Mouse (Mus musculus) megakaryocyte, embryonic 14.5 days (primary cell): ENCODE measurements at regions not wholly inside any gene's neighbourhood (a gene's known extent, or its start where the extent isn't known, plus 50 kb on each side); places are given as distances from the start of the nearest gene placed in this dataset.

Experiments used
- H3K27me3 ChIP-seq: replicated peaks from 2 replicates; pipeline ENCODE3; 2012; ENCODE audit warnings: inconsistent platforms
- H3K36me3 ChIP-seq: replicated peaks from 2 replicates; pipeline ENCODE3; 2012; ENCODE audit warnings: low read length, inconsistent platforms, mixed read lengths
- H3K4me1 ChIP-seq: 2 replicates; pipeline ENCODE4 v1.6.1; 2012; ENCODE audit warnings: inconsistent platforms
- H3K4me3 ChIP-seq: replicated peaks from 2 replicates; pipeline ENCODE3; 2012; ENCODE audit warnings: moderate library complexity, mild to moderate bottlenecking, inconsistent platforms
- H3K9me3 ChIP-seq: 2 replicates; pipeline ENCODE4 v1.6.1; 2012; ENCODE audit warnings: inconsistent platforms
- FLI1 ChIP-seq: IDR thresholded peaks from 2 replicates; pipeline ENCODE4 v1.6.1; 2012; ENCODE audit warnings: low read length, inconsistent platforms, mixed read lengths
- GATA1 ChIP-seq: IDR thresholded peaks from 3 replicates; pipeline ENCODE4 v1.6.1; 2012; ENCODE audit warnings: mixed read lengths, low read length, inconsistent platforms, borderline replicate concordance

DNA sequence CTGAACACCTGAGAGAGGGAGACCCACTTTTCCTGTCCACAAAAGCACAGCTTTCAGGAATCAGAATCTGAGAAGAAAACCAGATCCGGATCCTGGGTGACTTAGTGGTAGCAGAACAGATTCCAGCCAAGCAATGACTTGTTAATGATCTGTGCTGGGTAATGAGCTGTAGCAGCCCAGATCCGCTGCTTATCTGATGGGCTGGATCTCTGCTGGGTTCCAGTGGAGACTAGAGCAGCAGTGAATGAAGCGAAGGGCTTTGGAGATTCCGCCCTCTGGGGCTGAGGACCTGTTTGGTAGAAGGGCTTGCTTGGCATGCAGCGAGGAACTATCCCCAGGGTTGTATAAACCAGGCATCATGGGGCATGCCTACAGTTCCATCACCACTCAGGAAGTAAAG is 156.3 kb downstream of the Maf start:
- H3K4me3 ChIP-seq = no peak overlapping the region
- H3K36me3 ChIP-seq = no peaks in the 10 kb centered on the region
- peaks cover 6% of the 10 kb centered on the region for H3K27me3 ChIP-seq
- peaks cover 6% of the 10 kb centered on the region; the same call in 1 of the 2 replicates for H3K4me1 ChIP-seq
- TF ChIP-seq GATA1 (no peak), FLI1 (no peak)
- peaks cover 14% of the 10 kb centered on the region for H3K9me3 ChIP-seq

DNA sequence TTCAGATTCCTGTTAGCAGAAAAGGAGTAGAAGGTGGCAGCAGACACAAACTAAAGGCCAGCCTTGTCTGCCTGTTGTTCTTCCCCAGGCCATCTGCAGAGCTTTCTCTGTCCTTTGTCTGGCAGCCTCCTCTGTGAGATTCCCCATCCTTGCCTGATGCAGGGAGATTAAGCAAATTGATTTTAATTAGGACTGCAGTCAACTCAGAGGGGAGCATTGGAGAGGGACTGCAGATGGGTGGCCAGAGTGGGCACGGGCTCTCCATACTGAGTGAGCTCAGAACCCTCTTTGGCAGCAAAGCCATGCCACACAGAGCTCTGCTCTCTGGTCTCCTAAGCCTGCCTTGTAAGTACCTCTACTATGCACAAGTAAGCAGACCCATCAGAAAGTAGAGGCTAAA is 158.5 kb downstream of the Maf start:
- Histone ChIP-seq H3K4me3 (no peak overlapping the region), H3K4me1 (no peaks in the 10 kb centered on the region), H3K27me3 (peaks cover 2% of the 10 kb centered on the region), H3K36me3 (no peaks in the 10 kb centered on the region), H3K9me3 (peaks cover 19% of the 10 kb centered on the region)
- no peak for TF ChIP-seq FLI1
- TF ChIP-seq GATA1 = no peak

DNA sequence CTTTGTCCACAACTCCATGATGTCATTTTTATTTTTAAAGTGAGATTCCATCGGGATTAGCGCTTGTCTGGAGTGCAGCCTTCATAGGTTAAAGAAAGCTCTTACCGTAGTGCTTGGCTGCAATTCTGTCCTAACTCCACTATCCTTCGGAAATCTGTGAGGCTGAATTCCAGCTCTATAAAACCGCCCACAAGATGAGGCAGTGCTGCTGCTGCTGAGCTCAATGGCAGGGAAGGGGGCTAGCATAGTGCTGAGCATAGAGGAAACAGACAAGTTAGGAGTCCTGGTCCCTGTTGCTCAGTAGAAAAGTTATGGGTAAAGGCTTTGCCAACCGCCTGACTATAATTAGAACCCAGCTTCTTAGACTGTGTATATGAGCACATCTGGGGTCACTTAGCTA is 163.5 kb downstream of the Maf start:
- no peaks in the 10 kb centered on the region for H3K36me3 ChIP-seq
- peaks cover 17% of the 10 kb centered on the region for H3K9me3 ChIP-seq
- H3K4me3 ChIP-seq = no peak overlapping the region
- H3K4me1 ChIP-seq = peaks cover 3% of the 10 kb centered on the region; the same call in 1 of the 2 replicates
- H3K27me3 ChIP-seq = peaks cover 3% of the 10 kb centered on the region
- TF ChIP-seq FLI1 (no peak), GATA1 (no peak)

DNA sequence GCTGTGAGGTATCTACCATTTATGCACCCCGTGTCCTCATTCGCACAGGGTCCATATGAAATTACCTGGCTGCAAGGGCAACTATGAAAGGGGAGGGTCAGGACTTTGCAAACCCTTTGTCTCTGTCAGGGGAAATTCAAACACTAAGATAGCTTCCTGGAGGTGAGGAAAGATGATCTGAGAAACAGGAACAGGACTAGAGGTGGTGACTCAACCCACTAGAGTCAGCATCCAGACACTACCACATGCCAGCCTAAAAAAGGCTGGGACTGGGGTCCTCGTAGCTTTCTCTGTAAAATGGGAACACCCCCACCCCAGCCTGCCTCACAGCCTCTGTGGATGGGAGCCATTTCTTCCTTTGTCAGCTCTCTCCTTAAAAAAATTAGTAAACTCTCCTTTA is 164.7 kb downstream of the Maf start:
- Histone ChIP-seq H3K9me3 (peaks cover 17% of the 10 kb centered on the region), H3K36me3 (no peaks in the 10 kb centered on the region), H3K4me1 (peaks cover 3% of the 10 kb centered on the region; the same call in 1 of the 2 replicates), H3K27me3 (peaks cover 4% of the 10 kb centered on the region), H3K4me3 (no peak overlapping the region)
- TF ChIP-seq GATA1 (no peak), FLI1 (no peak)

DNA sequence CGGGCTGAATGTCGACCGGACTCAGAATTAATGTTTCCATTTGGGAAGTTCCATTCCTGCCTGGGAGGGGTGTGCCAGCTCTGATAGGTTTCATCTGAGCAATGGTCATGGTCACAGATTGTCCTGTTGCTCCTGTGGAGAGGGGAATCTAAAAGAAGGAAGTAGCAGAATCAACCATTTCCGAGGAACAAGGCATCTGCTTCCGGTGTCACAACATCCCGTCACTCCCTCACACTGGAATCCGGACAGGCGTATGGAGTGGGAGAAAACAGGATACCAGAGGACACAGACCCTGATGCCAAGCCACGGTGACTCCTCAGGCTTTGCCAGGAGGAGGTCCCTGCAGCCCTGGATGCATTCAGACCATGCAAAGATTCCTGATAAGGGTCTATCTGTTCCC is 168.0 kb downstream of the Maf start:
- Histone ChIP-seq H3K4me3 (no peak overlapping the region), H3K9me3 (0 out of 2 replicates have a peak, but pooled peaks cover 3% of the 10 kb centered on the region), H3K4me1 (peaks cover 3% of the 10 kb centered on the region; the same call in 1 of the 2 replicates), H3K36me3 (no peaks in the 10 kb centered on the region), H3K27me3 (peaks cover 23% of the 10 kb centered on the region)
- TF ChIP-seq GATA1 = no peak
- no peak for TF ChIP-seq FLI1

DNA sequence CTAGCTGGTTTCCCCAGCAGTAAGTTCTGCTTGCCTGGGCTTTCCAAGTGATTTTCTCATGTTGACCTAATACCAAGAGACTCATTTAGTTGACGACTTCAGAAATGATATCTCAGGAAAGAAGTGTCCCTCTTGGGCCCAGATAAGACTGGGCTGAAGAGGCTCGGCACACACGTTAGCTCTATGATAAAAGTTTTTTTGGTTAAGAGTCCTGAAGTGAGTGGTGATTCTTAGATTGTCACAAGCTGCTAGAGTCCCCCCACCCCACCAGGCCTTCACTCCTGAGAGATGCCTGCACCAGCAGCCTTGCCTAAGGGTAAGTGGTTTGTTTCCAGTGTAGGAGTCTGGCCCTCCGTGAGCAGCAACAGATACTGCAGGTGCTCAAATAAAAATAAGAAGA is 169.4 kb downstream of the Maf start:
- Histone ChIP-seq H3K4me1 (peaks cover 3% of the 10 kb centered on the region; the same call in 1 of the 2 replicates), H3K36me3 (no peaks in the 10 kb centered on the region), H3K4me3 (no peak overlapping the region), H3K9me3 (0 out of 2 replicates have a peak, but pooled peaks cover 3% of the 10 kb centered on the region), H3K27me3 (peaks cover 25% of the 10 kb centered on the region)
- no peak for TF ChIP-seq FLI1
- no peak for TF ChIP-seq GATA1

DNA sequence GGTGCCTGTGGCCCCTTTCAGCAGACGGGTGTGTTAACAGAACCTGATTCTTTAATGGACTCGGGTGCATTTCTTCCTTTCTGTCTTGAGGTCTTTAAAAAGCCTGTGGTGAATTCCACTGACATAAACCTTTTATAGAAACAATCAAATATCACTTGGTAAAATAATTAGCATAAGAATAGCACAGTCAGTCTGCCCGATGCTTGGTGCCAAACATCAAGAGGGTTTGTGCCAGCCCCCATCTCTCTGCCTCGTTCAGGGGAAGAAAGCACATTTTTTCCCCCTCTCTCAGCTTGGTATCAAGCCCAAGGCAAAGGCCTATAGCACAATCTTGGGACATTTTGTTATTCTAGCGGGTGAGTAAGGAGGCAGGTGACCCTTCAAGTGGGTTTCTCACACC is 169.8 kb downstream of the Maf start:
- TF ChIP-seq GATA1 = no peak
- no peak for TF ChIP-seq FLI1
- Histone ChIP-seq H3K4me3 (no peak overlapping the region), H3K4me1 (peaks cover 3% of the 10 kb centered on the region; the same call in 1 of the 2 replicates), H3K9me3 (0 out of 2 replicates have a peak, but pooled peaks cover 3% of the 10 kb centered on the region), H3K36me3 (no peaks in the 10 kb centered on the region), H3K27me3 (peaks cover 26% of the 10 kb centered on the region)

DNA sequence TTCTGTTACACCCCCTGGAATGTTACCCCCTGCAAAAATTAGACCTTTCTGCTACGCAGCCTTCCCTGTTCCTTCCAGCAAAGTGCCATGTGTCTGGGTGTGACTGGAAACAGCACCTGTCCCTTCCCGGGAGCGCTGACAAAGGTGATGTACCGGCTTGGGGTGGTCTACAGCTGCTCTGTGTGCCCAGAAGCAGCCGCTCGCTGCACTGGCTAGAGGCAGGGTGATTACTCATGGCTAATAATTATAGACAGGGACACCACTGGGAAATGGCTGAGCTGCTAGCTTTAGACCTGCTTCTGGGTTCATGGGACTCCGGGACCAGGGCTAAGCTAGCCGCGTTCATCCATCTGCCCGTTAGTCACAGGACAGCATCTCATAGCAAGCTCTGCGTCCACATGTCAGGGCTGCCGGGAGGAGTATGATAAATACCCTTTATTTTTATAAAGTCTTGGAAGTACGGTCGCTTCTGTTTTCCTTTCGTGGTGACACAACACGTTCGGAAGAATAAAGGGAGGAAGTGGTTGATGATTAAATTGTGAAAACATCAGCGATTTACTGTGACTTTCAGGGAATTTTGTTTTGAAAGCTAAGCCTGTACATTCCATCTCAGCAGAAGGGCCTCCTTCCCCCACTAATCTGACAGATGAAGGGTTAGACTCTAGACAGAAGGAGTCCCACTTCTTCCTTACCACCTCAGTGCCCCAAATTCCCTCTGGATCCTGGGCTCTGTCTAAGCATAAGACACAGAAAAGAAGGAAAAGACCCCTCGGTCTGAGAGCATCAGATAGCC is 170.8 kb downstream of the Maf start:
- Histone ChIP-seq H3K4me1 (peaks cover 3% of the 10 kb centered on the region; the same call in 1 of the 2 replicates), H3K36me3 (no peaks in the 10 kb centered on the region), H3K27me3 (peaks cover 26% of the 10 kb centered on the region), H3K9me3 (0 out of 2 replicates have a peak, but pooled peaks cover 3% of the 10 kb centered on the region), H3K4me3 (no peak overlapping the region)
- no peak for TF ChIP-seq FLI1
- TF ChIP-seq GATA1 = no peak

DNA sequence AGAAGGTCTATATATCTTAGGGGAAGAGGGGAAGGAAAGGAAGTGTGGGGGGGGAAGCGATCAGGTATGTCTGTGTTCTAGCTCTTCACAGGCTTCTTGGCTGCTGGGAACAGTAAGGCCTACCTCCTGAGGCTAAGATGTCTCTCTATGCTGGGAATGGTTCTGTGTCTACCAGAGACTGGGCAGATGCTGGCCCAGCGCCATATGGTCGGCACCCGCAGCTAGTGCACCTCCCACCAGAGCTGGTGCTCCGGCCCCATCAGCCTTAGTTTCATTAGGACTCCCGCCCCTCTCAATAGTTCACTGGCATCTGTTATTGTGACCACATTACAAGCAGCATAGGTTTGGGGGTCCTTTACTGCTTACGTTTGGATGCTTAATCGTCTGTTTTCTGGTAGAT is 171.6 kb downstream of the Maf start:
- Histone ChIP-seq H3K27me3 (peaks cover 28% of the 10 kb centered on the region), H3K36me3 (no peaks in the 10 kb centered on the region), H3K9me3 (0 out of 2 replicates have a peak, but pooled peaks cover 3% of the 10 kb centered on the region), H3K4me1 (peaks cover 3% of the 10 kb centered on the region; the same call in 1 of the 2 replicates), H3K4me3 (no peak overlapping the region)
- TF ChIP-seq GATA1 (no peak), FLI1 (no peak)

DNA sequence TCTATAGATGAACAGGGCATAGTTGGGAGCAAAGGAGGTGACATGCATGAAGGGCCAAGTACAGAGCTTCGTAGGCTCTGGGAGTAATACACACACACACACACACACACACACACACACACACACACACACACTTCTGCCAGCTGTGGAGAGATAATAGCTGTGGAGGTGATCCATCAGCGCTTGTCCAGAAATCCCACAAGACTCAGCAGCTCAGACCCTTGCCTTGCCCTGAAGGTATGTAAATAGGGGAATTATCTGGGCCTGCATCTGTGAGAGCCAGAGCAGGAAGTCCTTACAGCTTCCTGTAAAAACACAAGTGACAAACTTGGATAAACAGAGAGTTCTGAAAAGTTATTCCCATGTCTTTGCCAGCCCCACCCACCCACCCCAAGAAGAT is 173.6 kb downstream of the Maf start:
- Histone ChIP-seq H3K9me3 (no peaks in the 10 kb centered on the region), H3K4me3 (no peak overlapping the region), H3K36me3 (no peaks in the 10 kb centered on the region), H3K27me3 (peaks cover 25% of the 10 kb centered on the region), H3K4me1 (peaks cover 12% of the 10 kb centered on the region)
- TF ChIP-seq FLI1 = no peak
- TF ChIP-seq GATA1 = no peak

DNA sequence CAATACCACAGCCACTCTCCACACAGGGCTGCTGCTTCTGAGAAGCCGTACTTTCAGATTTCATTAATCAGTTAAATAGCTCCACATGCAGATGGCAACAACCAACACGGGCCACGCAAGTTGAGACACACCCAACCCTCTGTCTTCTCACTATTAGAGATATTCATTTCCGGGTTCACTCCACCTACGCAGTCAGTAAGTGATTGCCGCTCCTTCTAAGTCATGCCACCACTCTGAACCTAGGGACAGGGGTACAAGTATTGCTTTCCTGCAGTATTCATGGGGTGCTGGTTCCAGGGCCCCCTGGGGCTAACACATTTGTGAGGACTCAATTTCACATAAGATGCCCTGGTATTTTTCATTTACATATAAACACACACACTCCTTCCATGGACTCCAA is 176.3 kb downstream of the Maf start:
- Histone ChIP-seq H3K4me1 (peaks cover 12% of the 10 kb centered on the region), H3K36me3 (no peaks in the 10 kb centered on the region), H3K27me3 (peaks cover 13% of the 10 kb centered on the region), H3K4me3 (no peak overlapping the region), H3K9me3 (no peaks in the 10 kb centered on the region)
- no peak for TF ChIP-seq GATA1
- no peak for TF ChIP-seq FLI1
